Mouse (Mus musculus): ENCODE measurements at regions not wholly inside any gene's neighbourhood (a gene's known extent, or its start where the extent isn't known, plus 50 kb on each side); places are given as distances from the start of the nearest gene placed in this dataset.

DNA sequence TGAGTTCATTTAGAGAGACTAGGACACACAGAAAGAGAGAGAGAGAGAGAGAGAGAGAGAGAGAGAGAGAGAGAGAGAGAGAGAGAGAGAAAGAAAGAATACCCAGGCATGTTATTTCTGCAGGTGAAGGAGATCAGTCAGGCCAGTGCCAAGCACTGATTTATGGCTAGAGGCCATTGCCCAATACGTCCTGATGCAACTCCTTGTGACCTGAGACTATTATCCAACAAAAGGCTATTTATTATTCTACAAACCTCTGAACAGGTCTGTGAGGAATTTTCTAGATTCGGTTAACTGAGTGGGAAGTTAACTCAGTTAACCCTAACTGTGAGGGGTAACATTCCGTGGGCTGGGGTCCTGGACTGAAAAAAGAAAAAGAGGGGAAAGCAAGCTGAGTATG lies 84.5 kb upstream of the Spin1 start:
- Histone ChIP-seq H3K36me3 (ENCODE audit: control insufficient read depth, insufficient read depth, low read length) (no peaks in the 10 kb centered on the region), H3K27ac (ENCODE audit: insufficient read depth, low read depth, low read length) (no peak overlapping the region), H3K4me1 (ENCODE audit: control insufficient read depth, insufficient read depth, low read length) (peaks cover 5% of the 10 kb centered on the region; the same call in 1 of the 2 replicates), H3K4me3 (ENCODE audit: insufficient read depth, low read depth, low read length) (no peak overlapping the region), H3K27me3 (replicated peaks; ENCODE audit: control insufficient read depth, insufficient read depth, low read length) (no peaks in the 10 kb centered on the region)
- no peak for TF ChIP-seq POLR2A (IDR thresholded peaks at IDR 0.05; ENCODE audit: low read depth, low read length)
- TF ChIP-seq CTCF (conservative IDR thresholded peaks at IDR 0.05; ENCODE audit: insufficient read depth, insufficient read length, low read depth, low read length), result no peak
- no peak for DNase-seq
- 71% methylated on average over 3 of the region's 3 CpGs for WGBS

DNA sequence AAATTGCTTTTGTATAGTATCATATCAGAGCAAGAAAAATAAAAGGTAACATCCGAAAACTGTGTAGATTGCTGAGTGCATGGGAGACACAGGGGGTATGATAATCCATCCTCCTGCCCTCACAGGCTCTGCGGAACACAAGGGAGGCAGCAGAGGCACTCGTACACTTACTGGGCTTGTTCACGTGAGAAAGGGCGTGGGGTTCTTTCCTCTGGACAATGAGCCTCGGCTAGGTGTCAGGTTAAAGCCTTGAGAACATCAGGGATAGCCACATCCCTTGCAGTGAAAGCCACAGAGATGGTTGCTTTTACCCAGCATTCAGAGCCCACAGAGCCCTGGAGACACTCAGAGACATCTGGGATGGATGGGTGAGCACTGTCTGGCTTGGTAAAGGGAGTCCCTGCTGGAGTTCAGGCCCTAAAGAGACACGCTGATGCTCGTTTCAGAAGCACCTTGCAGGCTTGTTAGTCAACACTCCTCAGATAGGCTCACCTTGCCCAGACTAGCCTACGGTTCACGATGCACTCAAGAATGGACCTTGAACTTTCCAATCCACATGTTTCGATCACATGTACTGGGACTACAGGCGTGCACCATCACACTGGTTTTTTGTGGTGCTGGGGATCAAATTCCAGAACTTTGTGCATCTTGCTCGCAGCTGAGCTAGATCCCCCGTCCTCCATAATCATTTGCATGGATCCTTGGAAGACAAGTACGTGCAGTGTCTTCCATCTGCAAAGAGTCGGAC lies 83.5 kb upstream of the Spin1 start:
- DNase-seq, result peak; percentile 64

GRCm38 (mm10) chr13:51017727-51018321 lies 82.9 kb upstream of the Spin1 start:
- DNase-seq, result peak; percentile 81
- Histone ChIP-seq H3K4me3 (ENCODE audit: insufficient read depth, low read depth, low read length) (no peak overlapping the region), H3K4me1 (ENCODE audit: control insufficient read depth, insufficient read depth, low read length) (peaks cover 5% of the 10 kb centered on the region; the same call in 1 of the 2 replicates), H3K27ac (ENCODE audit: insufficient read depth, low read depth, low read length) (peak overlapping the region; percentile 57), H3K36me3 (ENCODE audit: control insufficient read depth, insufficient read depth, low read length) (no peaks in the 10 kb centered on the region), H3K27me3 (replicated peaks; ENCODE audit: control insufficient read depth, insufficient read depth, low read length) (no peaks in the 10 kb centered on the region)
- WGBS, result 9% methylated on average over 10 of the region's 10 CpGs
- no peak for TF ChIP-seq CTCF (conservative IDR thresholded peaks at IDR 0.05; ENCODE audit: insufficient read depth, insufficient read length, low read depth, low read length)
- TF ChIP-seq POLR2A (IDR thresholded peaks at IDR 0.05; ENCODE audit: low read depth, low read length), result no peak

More for the DNA sequence above, 83.5 kb upstream of the Spin1 start:
- peaks cover 5% of the 10 kb centered on the region; the same call in 1 of the 2 replicates for H3K4me1 ChIP-seq (ENCODE audit: control insufficient read depth, insufficient read depth, low read length)
- H3K27ac ChIP-seq (ENCODE audit: insufficient read depth, low read depth, low read length), result peak overlapping the region; percentile 33; the same call in 1 of the 2 replicates
- no peaks in the 10 kb centered on the region for H3K27me3 ChIP-seq (replicated peaks; ENCODE audit: control insufficient read depth, insufficient read depth, low read length)
- 67% methylated on average over 16 of the region's 16 CpGs for WGBS
- H3K36me3 ChIP-seq (ENCODE audit: control insufficient read depth, insufficient read depth, low read length), result no peaks in the 10 kb centered on the region
- no peak overlapping the region for H3K4me3 ChIP-seq (ENCODE audit: insufficient read depth, low read depth, low read length)
- TF ChIP-seq CTCF (conservative IDR thresholded peaks at IDR 0.05; ENCODE audit: insufficient read depth, insufficient read length, low read depth, low read length), result no peak
- no peak for TF ChIP-seq POLR2A (IDR thresholded peaks at IDR 0.05; ENCODE audit: low read depth, low read length)

DNA sequence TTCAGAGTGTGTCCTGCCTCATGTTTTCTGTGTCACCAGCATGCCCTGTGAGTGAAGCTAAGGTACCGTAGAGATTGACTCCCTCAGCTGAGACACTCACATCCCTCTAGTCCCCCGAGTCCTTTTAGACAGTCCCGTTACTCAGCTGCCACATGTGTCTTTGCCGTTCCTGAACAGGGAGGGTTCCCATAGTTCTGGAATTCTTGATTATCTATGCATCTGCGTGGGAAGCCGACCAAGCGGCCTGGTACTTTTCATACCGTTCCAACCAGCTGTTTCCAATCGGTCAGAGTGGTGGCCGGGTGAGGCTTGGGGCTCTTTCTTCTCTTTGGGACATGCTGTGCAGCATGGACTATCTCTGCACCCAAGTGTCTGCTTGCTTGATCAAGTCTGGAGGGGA lies 82.3 kb upstream of the Spin1 start:
- DNase-seq, result no peak
- Histone ChIP-seq H3K4me3 (ENCODE audit: insufficient read depth, low read depth, low read length) (no peak overlapping the region), H3K36me3 (ENCODE audit: control insufficient read depth, insufficient read depth, low read length) (no peaks in the 10 kb centered on the region), H3K27ac (ENCODE audit: insufficient read depth, low read depth, low read length) (peak overlapping the region; percentile 57; the same call in 1 of the 2 replicates), H3K27me3 (replicated peaks; ENCODE audit: control insufficient read depth, insufficient read depth, low read length) (no peaks in the 10 kb centered on the region), H3K4me1 (ENCODE audit: control insufficient read depth, insufficient read depth, low read length) (peaks cover 5% of the 10 kb centered on the region; the same call in 1 of the 2 replicates)
- 66% methylated on average over 10 of the region's 10 CpGs for WGBS
- TF ChIP-seq CTCF (conservative IDR thresholded peaks at IDR 0.05; ENCODE audit: insufficient read depth, insufficient read length, low read depth, low read length) (no peak), POLR2A (IDR thresholded peaks at IDR 0.05; ENCODE audit: low read depth, low read length) (no peak)

DNA sequence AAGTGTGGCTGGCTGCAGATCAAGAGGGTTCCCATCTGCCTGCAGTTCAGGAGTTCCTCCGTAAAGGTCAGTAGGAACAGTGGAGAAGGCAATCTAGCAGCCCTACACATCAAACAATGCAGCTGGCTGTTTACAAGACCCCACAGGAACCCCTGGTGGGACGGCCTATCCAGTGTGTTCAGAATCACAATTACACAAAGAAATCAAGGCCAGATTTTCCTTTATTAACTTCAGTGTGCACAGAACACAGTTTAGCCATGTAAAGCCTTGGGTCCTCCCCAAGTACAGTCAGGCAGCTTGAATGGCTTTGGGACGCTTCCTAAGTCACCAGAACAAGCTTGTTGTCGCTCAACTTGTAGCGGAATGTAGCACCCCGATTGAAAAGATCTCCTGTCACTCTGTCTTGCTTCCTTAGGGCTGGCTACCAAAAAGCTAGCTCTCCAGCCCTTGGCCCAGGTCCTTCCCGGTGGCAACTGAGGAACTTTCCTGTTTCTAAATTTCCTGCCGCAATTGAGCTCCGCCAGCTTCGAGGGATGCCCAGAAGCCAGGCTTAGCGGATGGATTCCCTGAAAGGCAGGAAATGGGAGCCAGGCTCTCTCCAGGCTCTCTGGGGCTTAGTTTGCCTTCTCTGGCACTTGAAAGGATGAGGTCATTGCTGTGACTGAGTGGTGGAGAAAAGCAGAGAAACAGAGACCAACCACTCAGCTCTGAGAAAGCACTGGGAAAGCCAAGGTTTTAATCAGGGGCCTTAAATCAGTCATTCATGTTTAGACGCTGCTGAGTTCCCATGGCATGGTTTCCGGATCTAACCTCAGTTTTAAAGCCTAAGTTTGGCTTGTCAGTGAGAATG lies 78.1 kb upstream of the Spin1 start:
- H3K4me1 ChIP-seq (ENCODE audit: control insufficient read depth, insufficient read depth, low read length), result peaks cover 5% of the 10 kb centered on the region; the same call in 1 of the 2 replicates
- 58% methylated on average over 13 of the region's 13 CpGs for WGBS
- TF ChIP-seq POLR2A (IDR thresholded peaks at IDR 0.05; ENCODE audit: low read depth, low read length) (no peak), CTCF (conservative IDR thresholded peaks at IDR 0.05; ENCODE audit: insufficient read depth, insufficient read length, low read depth, low read length) (no peak)
- no peaks in the 10 kb centered on the region for H3K27me3 ChIP-seq (replicated peaks; ENCODE audit: control insufficient read depth, insufficient read depth, low read length)
- H3K36me3 ChIP-seq (ENCODE audit: control insufficient read depth, insufficient read depth, low read length), result no peaks in the 10 kb centered on the region
- H3K4me3 ChIP-seq (ENCODE audit: insufficient read depth, low read depth, low read length), result no peak overlapping the region
- H3K27ac ChIP-seq (ENCODE audit: insufficient read depth, low read depth, low read length), result no peak overlapping the region
- DNase-seq, result peak; percentile 17

DNA sequence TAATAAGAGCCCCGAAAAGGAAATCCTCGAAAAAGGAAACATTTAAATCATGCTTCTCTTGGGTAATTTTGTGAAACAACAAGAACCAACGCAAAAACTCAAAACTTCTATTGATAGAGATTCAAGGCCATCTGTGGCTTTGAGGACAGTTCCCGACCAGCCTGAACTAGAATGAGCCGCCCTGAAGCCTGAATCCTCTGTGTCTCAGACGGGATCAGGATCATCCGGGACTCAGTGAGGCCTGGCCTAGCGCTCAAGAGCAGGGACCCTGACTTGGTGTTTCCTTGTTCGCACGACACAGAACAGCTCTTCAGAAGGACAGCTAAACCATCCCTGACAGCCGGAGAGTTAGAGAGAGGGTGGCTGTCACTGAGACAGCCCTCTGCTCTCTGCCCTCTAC lies 77.4 kb upstream of the Spin1 start:
- Histone ChIP-seq H3K4me3 (ENCODE audit: insufficient read depth, low read depth, low read length) (no peak overlapping the region), H3K4me1 (ENCODE audit: control insufficient read depth, insufficient read depth, low read length) (peaks cover 3% of the 10 kb centered on the region; the same call in 1 of the 2 replicates), H3K27ac (ENCODE audit: insufficient read depth, low read depth, low read length) (no peak overlapping the region), H3K27me3 (replicated peaks; ENCODE audit: control insufficient read depth, insufficient read depth, low read length) (no peaks in the 10 kb centered on the region), H3K36me3 (ENCODE audit: control insufficient read depth, insufficient read depth, low read length) (no peaks in the 10 kb centered on the region)
- TF ChIP-seq CTCF (conservative IDR thresholded peaks at IDR 0.05; ENCODE audit: insufficient read depth, insufficient read length, low read depth, low read length) (no peak), POLR2A (IDR thresholded peaks at IDR 0.05; ENCODE audit: low read depth, low read length) (no peak)
- 73% methylated on average over 11 of the region's 11 CpGs for WGBS
- DNase-seq, result no peak

Data from kidney, adult 2 months (tissue).